Mouse (Mus musculus): ENCODE data around the gene Phkg1.
"Not testable (repeated sequence)": the region's sequence is repeated elsewhere in the genome, so short reads cannot be mapped to it uniquely, and the experiment has no call there.

Phkg1 gene

GRCm38 (mm10) chr5:129898449-129898848, at the start of gene Phkg1:
TSS of gene Phkg1 (minus strand) at chr5:129898549.
- DNase-seq: no peak

- no peak for DNase-seq
Measured at GRCm38 (mm10) chr5:129947528-129948033, 49.2 kb upstream of the Phkg1 start.

GRCm38 (mm10) chr5:129943402-129943801, 45.1 kb upstream of the Phkg1 start:
- DNase-seq: no peak

GRCm38 (mm10) chr5:129942073-129942939, 44.0 kb upstream of the Phkg1 start:
- DNase-seq: peak; percentile 32 to 38

DNA sequence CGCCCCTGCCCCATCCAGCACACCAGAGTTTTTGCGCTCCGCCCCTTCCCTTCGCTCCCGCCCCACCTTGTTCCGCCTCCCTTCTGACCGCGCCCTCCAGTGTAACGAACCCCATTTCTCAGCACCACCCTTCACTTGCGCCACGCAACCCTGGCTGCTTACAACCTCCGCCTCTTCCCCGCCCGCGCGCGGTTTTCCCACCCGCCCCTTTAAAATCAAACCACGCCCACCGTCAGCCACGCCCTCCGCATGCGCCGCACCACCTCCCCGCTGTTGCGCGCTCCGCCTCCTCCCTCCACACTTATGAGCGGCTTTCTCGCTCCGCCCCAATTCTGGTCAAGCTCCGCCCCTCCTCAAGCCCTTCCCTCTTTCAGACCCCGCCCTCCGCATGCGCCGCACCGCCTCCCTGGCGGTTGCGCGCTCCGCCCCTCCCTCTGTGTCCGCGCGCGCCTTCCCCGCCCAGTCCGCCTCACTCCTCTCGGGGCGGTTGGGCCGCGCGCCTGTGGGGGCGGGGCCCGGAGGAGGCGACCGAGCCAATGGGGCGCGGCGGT, 43.2 kb upstream of the Phkg1 start, which contains the start of gene Vkorc1l1:
Vkorc1l1 (plus strand) TSS at position 476 of the 551 bp plus-strand sequence.
- DNase-seq: peak; percentile 99

GRCm38 (mm10) chr5:129940736-129941494, 42.6 kb upstream of the Phkg1 start:
- no peak for DNase-seq

DNA sequence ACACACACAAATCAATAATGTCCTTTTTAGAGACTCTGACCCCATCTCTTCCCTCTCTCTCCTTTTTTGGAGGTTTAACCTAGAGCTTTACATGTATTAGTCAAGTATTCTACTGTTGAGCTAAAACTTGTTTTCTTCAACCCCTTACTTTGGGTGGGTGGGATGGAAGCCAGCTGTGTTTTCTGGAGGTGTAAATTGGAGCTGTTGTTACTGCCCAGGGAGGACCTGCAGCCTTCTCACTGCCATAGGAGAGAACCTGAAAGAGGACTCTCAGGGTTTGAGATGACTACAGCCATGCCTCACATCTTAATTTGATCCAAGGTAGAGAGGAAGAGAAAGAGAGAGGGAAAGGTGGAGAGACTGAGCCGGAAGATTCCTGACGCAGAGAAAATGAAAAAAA, 41.9 kb upstream of the Phkg1 start:
- DNase-seq: no peak

DNA sequence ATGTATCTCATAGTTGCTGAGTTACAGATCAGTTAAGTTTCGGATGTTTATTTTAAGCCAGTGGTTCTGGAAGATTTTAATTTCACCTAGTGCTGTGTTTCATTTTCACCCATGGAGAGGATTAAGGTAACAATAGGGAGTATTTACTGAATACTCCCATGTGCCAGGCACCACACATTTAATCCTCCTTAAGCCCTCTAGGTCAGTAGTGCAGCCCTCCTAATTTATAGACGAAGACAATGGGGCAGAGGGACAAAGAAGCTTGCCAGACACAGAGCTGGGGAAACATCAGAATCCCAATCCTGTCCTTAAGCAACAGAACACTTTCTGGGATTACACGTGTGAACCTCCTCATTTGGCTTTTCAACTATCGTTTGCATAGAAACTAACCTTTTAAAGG, 38.6 kb upstream of the Phkg1 start:
- no peak for DNase-seq

DNA sequence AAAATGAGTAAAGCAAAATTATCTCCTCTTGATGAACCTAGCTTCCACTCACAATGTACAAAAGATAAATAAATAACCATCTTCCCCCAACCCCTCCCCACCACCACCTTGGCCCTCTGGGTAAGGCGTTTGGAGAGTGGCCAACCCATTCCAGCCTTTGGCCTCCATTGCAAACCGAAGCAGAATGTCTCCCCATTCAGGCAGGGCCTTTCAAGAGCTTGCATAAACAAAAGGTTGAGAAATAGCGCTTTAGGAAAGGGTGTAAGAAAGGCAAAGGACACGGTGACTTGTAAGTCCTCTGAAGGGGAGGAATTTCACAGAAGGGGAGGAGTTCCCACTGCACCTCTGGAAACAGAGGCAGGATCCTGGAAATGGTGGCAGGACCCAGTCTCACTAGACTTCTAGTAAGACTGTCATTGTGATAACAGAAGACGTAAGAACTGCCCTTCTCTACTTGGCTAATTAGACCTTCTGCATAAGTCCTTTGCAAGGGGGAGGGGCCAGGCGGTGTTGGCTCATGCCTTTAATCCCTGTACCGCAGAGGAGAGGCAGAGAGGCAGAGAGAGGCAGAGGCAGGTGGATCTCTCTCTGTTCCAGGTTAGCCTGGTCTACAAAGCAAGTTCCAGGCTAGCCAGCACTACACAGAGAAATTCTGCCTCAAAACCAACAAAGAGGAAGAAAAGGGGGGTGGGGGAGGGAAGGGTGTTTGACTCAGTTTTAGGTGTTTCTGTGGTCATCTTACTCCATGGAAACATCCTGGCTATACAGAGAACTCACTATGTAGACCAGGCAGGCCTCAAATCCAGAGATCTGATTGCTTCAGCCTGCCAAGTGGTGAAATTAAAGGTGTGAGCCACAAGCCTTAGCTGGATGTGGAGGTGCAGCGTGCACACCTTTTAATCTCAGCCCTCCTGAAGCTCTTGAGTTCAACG, 31.8 kb upstream of the Phkg1 start:
- DNase-seq: no peak

- DNase-seq: no peak
Measured at GRCm38 (mm10) chr5:129925933-129926332, 27.6 kb upstream of the Phkg1 start.

GRCm38 (mm10) chr5:129924820-129925452, 26.6 kb upstream of the Phkg1 start:
- DNase-seq: no peak

- no peak for DNase-seq
Measured at GRCm38 (mm10) chr5:129921972-129922371, 23.6 kb upstream of the Phkg1 start.

DNA sequence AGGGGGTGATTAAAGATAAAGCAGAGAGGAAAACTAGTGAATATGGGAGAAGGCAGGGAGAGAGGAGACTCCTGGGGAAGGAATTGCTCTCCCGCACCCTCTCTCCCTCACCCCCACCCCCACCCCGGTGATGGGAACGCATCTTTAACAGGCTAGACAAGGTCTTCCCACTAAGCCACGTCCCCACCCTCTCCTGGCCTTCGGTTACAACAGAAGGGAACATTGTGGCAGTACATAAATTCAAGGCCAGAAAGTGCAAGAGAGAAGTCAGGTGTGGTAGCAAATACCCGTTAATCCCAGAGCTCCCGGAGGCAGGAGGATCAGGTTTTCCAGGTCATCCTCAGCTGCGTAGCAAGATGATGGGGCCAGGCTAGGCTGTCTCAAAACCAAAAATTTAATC, 21.0 kb upstream of the Phkg1 start:
- no peak for DNase-seq

DNA sequence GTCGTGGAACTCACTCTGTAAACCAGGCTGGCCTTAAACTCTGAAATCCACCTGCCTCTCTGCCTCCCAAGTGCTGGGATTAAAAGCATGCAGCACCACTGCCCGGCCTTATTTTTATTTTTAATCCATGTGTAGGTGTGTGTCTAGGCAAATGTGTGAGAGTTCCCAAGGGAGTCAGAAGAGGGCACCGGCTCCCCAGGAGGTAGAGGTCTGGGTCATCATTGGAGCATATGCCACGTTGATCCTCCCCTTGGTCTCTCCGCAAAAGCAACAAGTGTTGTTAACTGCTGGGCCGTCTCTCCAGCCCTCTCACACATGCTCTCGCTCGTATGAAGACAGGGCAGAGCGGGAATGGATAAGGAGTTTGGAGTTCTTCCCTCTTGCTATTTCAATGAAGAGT, 20.4 kb upstream of the Phkg1 start:
- DNase-seq: no peak

- no peak for DNase-seq
Measured at GRCm38 (mm10) chr5:129918065-129918651, 19.8 kb upstream of the Phkg1 start.

DNA sequence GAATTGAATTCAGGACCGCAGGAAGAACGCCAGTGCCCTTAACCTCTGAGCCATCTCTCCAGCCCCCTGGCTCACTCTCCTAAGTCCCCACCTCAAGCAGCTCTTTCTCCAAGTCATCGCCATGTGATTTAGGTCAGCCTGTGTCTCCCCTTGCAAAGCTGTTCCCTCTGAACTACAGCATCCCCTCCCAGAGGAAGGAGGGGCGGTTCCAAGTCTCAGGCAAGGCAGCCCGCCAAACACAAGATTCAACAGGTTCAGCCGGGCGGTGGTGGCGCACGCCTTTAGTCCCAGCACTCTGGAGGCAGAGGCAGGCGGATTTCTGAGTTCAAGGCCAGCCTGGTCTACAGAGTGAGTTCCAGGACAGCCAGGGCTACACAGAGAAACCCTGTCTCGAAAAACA, 17.1 kb upstream of the Phkg1 start:
- not testable (repeated sequence) for DNase-seq

DNA sequence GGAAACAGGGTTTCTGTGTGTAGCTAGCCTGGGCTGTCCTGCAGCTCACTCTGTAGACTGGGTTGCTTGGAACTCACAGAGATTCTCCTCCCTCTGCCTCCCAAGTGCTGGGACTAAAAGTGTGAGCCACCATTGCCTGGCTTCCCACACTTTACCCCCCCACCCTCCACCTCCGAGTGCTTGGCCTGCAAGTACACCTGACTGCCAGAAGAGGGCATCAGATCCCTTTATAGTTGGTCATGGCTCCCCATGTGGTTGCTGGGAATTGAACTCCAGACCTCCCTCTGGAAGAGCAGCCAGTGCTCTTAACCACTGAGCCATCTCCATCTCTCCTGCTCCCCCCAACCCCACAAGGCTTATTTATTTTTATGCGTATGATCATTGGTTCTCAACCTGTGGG, 15.7 kb upstream of the Phkg1 start:
- DNase-seq: peak; percentile 47 to 50

DNA sequence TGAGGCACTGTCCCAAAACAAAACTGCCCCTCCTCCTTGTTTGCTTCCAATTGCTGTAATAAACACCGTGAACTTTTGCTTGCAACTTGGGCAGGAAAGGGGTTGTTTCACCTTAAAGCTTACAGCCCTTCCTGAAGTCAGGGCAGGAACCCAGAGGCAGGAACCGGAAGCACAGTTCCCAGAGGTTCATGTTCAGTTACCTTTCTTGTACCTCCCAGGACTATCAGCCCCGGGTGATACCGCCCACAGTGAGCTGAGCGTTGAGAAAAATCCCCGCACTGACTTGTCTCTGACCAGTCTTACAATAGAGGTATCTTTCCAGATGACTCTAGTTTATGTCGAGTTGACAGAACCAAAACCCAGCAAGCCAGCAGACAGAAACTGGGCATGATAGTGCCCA, 11.2 kb upstream of the Phkg1 start:
- no peak for DNase-seq

DNA sequence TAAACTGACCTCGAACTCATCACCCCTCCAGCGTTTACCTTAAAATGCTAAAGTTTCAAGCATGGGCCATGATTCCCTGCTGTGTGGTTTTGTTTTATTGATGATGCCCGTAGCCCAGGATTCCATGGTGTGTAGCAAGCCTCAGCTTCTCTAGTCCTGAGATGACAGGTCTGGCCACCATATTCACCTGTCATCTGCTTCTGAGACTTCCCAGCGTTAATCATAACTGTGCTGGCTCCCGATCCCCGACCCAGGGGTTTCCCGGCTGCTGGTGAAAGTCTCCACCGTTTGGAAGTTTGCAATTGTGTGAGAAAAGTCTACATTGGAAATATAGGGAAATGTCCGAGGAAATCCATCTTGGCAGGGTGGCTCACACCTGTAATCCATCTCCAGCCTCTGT, 10.8 kb upstream of the Phkg1 start:
- no peak for DNase-seq

GRCm38 (mm10) chr5:129908242-129908965, 10.1 kb upstream of the Phkg1 start, which contains the start of gene Nupr1l:
TSS of gene Nupr1l (plus strand) at chr5:129908540.
- peak; percentile 77 to 79 for DNase-seq

GRCm38 (mm10) chr5:129907775-129908174, 9.4 kb upstream of the Phkg1 start:
- DNase-seq: no peak
